Mouse (Mus musculus): ENCODE measurements around the gene Prr15. TPM values are rescaled to one million over a fixed set of nuclear protein-coding genes. Genes with fewer than 3 reads are reported as not detected.

The Prr15 gene
- total RNA-seq, 2 experiments from 2014 or later: 0.87 to 0.99 TPM

GRCm38 (mm10) chr6:54332203-54332602, 6.6 kb downstream of the Prr15 start:
- DNase-seq: no peak

- DNase-seq: no peak
These were observed 7.5 kb downstream of the Prr15 start for GRCm38 (mm10) chr6:54333116-54333651.

DNA sequence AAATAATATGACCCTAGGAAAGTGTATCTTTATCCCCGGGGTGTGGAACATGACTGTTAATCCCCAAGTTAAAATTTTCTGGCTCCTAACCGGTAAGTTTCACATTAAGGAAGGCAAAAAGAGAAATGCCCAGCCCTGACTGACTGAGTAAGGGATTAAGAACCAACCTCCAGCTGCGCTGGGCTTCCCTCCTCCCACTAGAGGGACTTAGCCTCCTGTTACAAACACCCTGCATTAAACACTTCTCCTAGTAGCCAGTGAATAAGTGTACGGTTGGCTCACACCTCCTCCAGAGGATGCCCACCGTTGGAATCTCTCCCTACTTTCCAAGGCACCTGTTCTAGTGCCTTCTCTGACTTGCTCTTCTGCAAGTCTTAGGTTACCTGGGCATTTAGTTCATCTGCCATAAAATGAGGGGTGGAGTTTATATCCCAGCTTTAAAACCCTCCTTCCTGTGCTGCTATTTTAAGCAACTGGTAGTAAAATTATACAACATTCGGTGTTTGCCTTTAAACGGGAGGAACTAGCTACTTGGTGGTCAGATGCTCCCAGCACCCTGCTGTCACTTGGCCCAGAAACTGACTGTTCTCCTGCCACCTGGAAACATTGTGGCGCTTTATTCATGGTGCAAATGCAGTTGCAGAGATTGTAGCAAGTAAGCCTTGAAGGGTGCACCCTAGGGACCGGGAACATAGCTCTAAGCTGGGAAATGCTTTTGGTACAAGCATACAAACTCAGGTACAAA, 8.2 kb downstream of the Prr15 start:
- peak; percentile 26 for DNase-seq

GRCm38 (mm10) chr6:54337321-54337720, 11.7 kb downstream of the Prr15 start:
- no peak for DNase-seq

DNA sequence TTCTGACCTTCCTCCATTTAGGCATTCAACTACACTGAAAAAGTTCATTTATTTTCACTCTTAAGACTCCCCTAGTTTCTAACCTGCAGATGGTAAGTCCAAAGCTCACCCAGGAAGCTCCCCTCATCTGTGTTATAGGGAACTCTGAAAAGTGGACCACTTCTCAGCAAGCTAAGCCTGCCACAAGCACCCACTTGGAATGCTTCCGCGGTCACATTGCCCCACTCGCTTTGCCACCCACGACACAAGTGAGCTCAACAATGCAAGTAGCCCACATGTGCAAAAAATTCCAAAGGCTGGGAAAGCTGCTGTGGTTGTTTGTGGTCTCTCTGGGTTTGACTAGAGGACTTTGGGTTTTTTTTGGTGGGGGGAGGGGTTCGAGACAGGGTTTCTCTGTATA, 15.5 kb downstream of the Prr15 start:
- no peak for DNase-seq

DNA sequence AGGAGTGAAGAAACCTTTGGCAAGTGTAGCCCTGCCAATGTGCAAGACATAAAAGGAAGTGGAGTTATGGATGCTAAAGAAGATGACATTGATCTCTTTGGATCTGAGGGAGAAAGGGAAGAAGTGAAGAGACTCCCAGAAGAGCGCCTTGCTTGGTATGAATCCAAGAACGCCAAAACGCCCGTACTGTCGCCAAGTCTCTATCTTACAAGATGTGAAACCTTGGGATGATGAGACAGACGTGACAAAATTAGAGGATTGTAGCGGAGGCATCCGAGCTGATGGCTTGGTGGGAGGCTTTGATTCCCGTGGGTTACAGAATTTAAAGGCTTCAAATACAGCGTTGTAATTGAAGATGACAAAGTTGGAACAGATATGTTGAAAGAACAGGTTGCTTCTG, 16.6 kb downstream of the Prr15 start:
- DNase-seq: no peak

- no peak for DNase-seq
These were observed 26.2 kb downstream of the Prr15 start for GRCm38 (mm10) chr6:54351860-54352259.

DNA sequence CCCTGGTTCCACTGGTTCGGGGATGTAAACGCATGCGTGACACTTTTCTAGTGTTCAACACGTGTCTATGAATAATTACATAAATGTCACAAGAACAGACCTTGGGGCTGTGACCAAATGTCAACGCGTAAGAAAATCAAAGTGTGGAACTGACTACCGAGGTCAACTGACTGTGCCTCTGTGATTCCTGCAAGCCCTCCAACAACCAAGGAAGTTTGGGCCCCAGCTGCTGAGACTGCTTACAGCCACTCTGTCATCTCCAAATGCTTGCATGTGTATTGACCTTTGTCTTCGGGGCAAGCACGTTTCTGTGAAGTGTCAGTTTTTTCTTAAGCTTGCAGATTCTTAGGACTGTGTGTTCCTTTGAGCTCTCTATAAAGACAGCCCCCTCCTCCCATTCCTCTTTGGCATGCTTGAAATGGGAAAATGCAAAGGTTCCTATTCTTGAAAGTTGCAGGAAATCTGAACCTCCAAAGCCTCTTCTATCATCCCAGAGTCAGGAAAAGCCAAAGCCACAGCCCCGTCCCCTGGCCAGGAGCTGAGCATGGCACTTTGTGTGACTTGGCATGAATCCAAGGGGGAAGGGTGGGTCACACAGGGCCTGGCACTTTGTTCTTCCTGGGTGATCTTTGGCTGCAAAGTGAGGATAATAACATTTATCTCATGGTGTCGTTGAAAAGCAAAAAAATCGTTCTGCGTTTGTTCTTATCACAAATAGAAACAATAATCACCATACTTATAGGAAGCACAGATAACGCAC, 27.5 kb downstream of the Prr15 start:
- DNase-seq: no peak

DNA sequence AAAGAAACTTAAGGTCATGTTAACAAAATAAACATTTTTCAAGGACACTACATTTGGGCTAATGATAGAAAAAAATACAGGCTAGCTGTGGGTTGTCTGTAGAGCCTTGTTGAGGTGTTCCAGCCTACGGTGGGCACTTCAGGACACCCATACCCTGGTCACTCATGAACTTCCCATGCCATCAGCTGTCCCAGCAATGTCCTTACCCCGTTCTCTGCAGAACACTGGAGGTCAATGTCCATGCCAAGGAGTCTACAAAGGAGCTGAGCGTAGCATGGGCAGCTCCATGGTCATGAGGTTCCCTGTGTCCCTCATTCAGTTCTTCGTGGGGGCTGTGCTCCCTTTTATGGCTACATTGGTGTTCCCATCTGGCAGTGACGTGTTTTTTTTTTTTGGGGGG, 28.1 kb downstream of the Prr15 start:
- no peak for DNase-seq

GRCm38 (mm10) chr6:54355626-54356025, 30.0 kb downstream of the Prr15 start:
- no peak for DNase-seq

DNA sequence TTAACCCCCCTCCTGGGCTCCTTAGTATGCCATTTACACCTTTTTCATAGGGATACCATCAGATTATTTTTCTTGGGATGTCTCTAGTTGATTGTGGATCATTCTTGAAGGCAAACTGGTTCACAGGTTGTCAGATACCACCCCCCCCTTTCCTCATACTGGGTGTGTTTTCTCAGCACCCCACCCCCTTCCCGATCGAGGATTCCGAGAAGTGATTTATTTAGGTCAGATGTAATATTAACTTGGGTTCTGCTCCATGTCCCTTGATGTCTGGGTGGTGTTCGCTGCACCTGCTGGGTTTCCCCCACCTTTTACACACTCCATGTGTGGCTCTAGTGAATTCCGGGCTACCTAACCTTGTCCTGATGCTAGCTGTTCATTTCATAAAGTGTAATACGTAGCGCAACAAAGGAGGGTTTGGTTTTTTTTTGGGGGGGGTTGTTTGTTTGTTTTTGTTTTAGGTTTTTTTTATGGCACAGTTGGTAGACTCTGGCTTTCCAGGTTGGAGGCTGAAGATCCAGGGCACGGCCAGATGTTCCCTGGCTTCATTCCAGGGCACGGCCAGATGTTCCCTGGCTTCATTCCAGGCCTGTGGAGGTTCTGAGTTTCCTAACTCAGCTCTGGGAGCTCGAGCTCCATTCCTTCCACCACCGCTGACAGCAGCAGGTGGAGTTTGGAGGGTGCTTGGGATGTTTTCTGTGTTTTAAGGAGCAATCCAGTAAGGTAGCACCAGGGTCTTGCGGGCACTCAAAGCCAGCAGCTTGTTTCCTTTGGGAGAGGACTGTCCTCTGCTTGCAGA, 37.1 kb downstream of the Prr15 start:
- no peak for DNase-seq

- no peak for DNase-seq
These were observed 38.9 kb downstream of the Prr15 start for GRCm38 (mm10) chr6:54364406-54365136.

DNA sequence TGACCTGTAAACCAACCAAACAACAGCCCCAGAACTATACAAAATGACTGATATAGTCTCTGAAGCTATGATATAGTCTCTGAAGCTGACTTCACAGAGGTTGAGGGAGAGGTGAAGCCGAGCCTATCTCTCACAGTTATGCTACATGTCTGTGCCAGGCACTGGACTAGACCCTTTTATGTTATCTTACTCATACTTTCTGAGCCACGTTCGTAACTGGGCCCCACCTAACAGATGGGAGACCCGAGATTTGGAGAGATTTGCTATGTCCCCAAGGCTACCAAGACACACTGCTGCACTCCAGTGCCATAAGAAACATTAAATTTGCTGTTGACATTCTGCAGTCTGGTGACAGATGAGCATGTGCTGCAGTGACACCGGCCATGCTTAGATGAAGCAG, 41.0 kb downstream of the Prr15 start:
- DNase-seq: no peak

GRCm38 (mm10) chr6:54368071-54368470, 42.4 kb downstream of the Prr15 start:
- no peak for DNase-seq

- DNase-seq: peak; percentile 66
These were observed 44.4 kb downstream of the Prr15 start for GRCm38 (mm10) chr6:54369913-54370542.

- DNase-seq: no peak
These were observed 46.2 kb downstream of the Prr15 start for GRCm38 (mm10) chr6:54371874-54372273.

- no peak for DNase-seq
These were observed 53.7 kb downstream of the Prr15 start for GRCm38 (mm10) chr6:54379356-54379755.

Measured in gastrocnemius, postnatal 25 days (tissue).